Mouse (Mus musculus): Measurements from ENCODE around the gene Fasn.

The Fasn gene

DNA sequence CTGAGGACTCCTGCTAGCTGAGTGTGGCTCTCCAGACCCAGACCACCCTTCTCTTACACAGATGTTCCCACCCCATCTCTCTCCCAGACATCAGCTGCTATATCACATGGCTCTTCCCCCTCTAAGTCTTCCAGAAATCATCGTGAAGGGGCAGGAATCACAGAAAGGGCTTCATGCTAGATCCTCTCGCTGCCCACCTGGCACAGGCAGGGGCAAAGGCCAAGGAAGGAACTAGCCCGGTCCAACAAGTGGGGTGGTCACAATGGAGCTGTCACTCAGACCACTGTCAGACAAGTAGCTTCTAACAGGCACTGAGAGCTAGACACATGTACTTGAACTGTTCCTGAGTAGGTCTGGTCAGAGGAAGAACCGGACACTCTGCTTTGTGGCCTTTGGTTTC, 4.1 kb upstream of the Fasn start:
- DNase-seq (ENCODE audit: low read depth, low spot score), result no peak

GRCm38 (mm10) chr11:120826016-120826953, 1.9 kb upstream of the Fasn start:
- no peak for DNase-seq (ENCODE audit: low read depth, low spot score)

DNA sequence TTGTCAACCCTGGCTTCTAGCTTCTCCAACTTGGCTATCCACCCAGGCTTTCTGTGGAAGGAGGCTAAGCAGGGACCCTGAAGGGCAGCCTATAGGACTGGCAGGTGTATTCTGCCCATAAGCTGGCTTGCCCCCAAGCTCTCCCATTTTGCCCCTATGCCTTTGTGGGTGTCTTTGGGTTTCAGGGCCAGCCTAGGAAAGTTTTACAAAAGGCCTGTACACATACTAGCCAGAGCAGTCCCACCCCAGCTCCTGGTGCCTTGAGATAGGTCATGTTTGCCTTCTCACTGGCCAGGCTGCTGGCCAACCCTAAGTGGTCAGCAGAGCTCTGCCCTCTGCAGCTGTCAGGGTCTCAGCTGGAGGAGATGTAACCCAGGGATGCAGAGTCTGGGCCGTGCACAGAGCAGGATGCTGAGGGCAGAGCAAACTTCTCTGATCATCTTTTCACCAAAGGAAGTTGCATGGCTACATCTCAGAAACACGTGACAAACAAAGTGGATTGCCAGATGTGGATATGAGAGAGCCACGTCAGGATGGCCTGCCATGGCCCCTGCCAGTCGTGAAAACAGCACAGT, 1.0 kb upstream of the Fasn start:
- peak; percentile 40 for DNase-seq (ENCODE audit: low read depth, low spot score)

- DNase-seq (ENCODE audit: low read depth, low spot score), result no peak
Observed at GRCm38 (mm10) chr11:120824787-120825288, 491 bp upstream of the Fasn start.

DNA sequence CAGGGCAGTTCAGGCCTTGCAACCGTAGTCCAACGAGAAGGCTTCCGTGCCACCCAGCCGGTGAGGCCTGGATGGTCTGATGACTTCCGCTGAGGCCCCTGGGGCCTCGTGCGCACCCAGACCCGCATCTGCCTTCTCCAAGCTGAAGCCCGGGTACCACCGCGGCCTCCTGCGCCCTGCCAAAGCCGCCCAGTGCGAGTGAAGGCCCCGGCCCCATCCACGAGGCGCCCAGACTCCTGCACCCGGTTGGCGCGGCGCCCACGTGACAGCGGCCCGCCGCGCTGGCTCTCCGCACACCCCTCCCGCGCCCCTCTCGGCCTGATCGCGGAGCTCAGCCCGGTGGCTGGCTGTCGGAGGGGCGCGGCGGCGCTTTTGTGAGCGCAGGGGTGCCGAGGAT, 798 bp downstream of the Fasn start:
- DNase-seq (ENCODE audit: low read depth, low spot score), result no peak

GRCm38 (mm10) chr11:120822831-120823550, 1.4 kb downstream of the Fasn start:
- peak; percentile 48 for DNase-seq (ENCODE audit: low read depth, low spot score)

DNA sequence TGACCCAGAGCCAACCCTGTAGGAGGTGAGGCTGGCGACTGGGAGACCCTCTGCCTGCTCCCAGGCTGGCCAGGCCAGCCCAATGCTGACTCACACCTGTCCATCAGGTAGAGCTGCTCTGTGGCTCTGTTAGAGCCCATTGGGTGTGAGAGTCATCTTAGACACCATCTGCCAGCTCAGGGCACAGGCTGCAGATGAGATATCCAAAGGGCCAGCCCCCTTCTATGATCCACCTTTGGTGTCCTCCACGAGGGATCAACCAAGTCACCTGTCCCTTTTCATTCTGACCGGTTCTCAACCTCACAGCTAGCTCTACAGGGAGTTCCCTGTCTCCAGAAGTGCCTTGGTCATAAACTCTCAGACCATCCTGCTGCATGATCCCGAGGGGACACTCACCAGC, 2.0 kb downstream of the Fasn start:
- peak; percentile 7 for DNase-seq (ENCODE audit: low read depth, low spot score)

GRCm38 (mm10) chr11:120821076-120821922, 3.0 kb downstream of the Fasn start:
- DNase-seq (ENCODE audit: low read depth, low spot score), result no peak

- peak; percentile 7 for DNase-seq (ENCODE audit: low read depth, low spot score)
Observed at GRCm38 (mm10) chr11:120820546-120820945, 3.8 kb downstream of the Fasn start.

DNA sequence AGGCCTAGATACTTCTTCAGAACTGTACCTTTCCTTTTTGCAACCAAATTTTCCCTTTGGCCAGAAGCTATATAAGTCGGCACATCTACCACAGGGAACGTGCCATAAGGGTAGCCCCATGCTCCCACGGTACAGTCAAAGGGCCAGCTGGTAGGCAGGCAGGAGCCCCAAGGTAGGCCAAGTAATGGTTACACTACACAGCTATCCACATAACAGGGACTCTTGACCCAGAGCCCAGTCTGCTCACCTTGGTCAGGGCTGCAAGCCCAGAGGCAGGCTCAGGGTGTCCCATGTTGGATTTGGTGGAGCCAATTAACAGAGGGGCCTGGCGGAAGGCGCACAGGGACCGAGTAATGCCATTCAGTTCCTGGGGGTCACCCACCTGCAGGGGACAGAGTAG, 4.8 kb downstream of the Fasn start:
- no peak for DNase-seq (ENCODE audit: low read depth, low spot score)

GRCm38 (mm10) chr11:120818251-120818650, 6.1 kb downstream of the Fasn start:
- DNase-seq (ENCODE audit: low read depth, low spot score), result no peak

- no peak for DNase-seq (ENCODE audit: low read depth, low spot score)
Observed at GRCm38 (mm10) chr11:120817358-120817757, 7.0 kb downstream of the Fasn start.

- DNase-seq (ENCODE audit: low read depth, low spot score), result no peak
Observed at GRCm38 (mm10) chr11:120812068-120812467, 12.3 kb downstream of the Fasn start.

- no peak for DNase-seq (ENCODE audit: low read depth, low spot score)
Observed at GRCm38 (mm10) chr11:120808010-120808409, 16.3 kb downstream of the Fasn start.

DNA sequence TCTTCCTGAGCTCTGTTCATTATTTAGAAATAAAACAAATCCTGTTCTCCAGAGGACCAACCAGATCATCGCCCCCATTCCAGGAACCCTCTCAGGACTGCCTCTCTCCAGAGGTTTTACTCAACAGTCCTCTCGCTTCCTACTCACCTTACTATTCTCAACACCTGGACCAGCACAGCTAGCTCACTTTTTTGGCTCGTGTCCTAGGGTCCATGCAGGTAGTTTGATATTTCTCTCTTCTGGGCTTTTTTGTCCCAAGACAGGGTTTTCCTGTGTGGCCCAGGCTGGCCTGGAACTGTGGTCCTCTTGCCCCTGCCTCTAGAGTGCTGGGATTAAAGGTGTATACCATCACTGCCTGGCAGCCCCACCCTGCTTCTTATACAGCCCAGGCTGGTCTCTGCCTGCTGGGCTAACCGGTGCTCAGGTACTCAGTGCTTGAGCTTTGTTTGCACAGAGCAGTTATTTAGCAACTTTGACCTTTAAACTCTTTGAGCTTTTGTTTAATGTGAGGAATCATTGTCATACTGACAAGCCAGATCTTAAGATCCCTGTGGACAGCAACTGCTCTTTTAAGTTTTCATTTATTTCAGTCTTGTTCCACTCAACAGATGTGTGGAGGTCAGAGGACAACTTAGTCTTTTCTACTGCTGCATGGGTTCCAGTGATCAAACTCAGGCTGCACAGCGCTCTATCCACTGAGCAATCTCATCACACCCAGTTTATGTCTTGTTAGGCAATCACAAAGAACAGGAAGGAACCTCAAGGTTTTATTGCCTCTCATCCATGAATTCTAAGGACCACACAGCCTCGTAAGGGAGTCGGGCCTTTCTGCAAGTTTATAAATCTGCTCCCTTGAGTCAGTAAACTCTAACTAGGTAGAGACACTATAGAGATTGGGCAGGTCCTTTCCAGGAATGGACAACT, 18.7 kb downstream of the Fasn start:
- no peak for DNase-seq (ENCODE audit: low read depth, low spot score)

DNA sequence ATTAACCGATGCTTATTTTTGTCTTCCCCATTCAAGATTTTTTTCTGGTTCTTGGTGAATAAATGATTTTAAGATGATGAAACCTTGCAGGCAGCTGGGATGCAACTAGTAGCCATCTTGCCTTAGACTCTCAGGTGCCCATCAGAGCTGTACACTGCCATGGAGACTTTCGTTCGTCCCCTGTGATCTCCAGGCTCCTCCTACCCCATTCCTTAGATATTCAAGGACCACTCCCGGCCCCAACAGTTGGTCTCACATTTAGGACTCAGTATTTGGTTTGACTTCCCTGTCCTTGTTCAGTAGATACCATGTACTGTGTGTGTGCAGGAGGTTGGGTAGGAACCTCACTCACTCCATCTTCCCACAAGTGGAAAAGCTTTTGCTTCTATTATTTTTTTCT, 19.6 kb downstream of the Fasn start:
- no peak for DNase-seq (ENCODE audit: low read depth, low spot score)

DNA sequence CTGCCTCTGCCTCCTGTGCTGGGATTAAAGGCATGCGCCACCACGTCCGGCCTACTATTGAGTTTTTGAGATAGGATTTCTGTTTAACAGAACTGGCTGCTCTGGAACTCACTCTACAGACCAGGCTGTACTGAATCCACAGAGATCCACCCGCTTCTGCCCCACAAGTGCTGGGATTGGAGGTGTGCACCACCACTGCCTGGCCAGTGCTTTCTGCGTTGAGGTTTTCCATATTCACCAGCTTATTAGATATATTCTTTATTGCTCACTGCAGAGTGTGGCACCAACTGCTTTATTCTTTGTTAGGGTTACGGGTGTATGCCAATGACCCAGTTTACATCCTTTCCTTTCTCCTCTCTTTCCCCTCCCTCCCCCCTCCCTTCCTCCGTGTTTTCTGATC, 20.1 kb downstream of the Fasn start:
- DNase-seq (ENCODE audit: low read depth, low spot score), result no peak

DNA sequence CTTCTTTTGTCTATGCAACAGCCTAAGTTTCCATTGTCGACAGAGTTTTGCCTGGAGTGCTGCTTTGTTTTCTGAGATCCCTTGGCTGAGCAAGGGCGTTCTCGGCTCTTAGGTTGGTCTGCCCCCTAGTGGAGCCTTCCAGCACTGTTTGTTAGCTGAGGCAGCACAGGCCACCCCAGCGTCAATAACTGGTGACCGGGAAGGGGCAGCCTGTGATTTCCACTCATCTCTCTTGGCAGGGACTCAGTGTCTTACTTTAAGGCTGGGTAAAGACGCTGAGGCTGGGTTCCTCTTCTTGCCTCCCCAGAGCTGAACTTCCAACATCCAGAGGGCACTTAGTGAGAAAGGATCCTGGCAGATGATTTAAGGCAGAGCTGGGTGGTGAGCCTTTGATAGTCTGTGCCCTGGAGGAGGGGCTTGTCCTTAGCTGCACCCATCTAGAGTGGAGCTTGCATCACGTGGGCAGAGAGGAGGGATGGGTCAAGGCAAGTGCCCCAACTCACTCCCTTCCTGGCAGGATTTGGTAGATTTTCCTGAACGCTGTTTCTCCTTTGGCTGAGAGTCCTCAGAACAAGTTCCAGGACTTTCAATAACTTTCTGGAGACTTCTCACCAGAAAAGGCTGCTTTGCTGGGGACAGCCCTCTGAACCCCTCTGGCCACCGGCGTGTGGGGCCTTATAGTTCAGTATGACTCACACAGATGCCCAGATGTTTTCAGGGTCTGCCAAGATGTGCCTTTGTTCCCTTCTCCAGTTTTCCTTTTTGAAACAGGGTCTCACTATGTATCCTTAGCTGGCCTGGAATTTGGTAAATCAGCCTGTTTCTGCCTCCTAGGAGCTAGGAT, 24.1 kb downstream of the Fasn start:
- peak; percentile 89 for DNase-seq (ENCODE audit: low read depth, low spot score)

DNA sequence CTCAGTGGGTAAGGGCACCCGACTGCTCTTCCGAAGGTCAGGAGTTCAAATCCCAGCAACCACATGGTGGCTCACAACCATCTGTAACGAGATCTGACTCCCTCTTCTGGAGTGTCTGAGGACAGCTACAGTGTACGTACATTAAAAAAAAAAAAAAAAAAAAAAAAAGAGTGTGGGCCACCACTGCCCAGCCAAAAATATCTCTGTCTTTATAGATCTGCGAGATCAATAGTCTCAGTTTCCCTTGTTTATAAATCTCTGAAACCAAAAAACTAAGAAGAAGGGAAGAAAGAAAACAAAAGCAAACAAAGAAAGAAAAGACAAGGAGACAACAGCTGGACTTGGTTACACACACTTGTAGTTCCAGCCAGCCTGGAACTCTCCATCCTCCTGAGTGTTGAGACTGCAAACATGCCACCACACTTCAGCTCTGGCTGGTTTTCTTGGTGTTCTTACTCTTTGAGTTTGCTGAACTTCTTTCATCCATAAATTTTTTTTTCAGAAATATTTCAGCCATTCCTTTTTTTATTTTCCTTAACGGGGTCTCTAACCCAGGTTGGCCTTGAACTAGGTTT, 24.9 kb downstream of the Fasn start:
- no peak for DNase-seq (ENCODE audit: low read depth, low spot score)

Measured in CD4-positive, CD25-positive, alpha-beta regulatory T cell, adult 2 months (primary cell).